Mouse (Mus musculus) heart, embryonic 15.5 days (tissue): Measurements from ENCODE around the gene Tfdp2. TPM values are rescaled to one million over a fixed set of nuclear protein-coding genes. Genes with fewer than 3 reads are reported as not detected.

Experiments
- ATAC-seq: fragments of 200-750 bp; cut with Nextera tagmentation; replicated peaks from 2 replicates; pipeline ENCODE4 v1.8.0; 2017; ENCODE audit warnings: low read depth, moderate TSS enrichment; ENCODE audit not compliant: insufficient number of reproducible peaks, insufficient read depth, low FRiP score
- H3K27ac ChIP-seq: fragments of 300-500 bp; sonication (generic); 2 replicates; pipeline ENCODE4 v1.5.1; 2015; ENCODE audit warnings: mild to moderate bottlenecking, inconsistent platforms
- H3K27me3 ChIP-seq: fragments of 300-500 bp; sonication (generic); 2 replicates; pipeline ENCODE4 v1.6.1; 2015; ENCODE audit warnings: inconsistent platforms
- H3K36me3 ChIP-seq: fragments of 300-500 bp; sonication (generic); 2 replicates; pipeline ENCODE4 v1.6.1; 2015; ENCODE audit warnings: mild to moderate bottlenecking, inconsistent platforms
- H3K4me1 ChIP-seq: fragments of 300-500 bp; sonication (generic); replicated peaks from 2 replicates; pipeline ENCODE4 v1.6.1; 2015; ENCODE audit warnings: inconsistent platforms
- H3K4me2 ChIP-seq: fragments of 300-500 bp; sonication (generic); 2 replicates; pipeline ENCODE4 v1.6.1; 2015; ENCODE audit warnings: inconsistent platforms, mild to moderate bottlenecking, moderate library complexity
- H3K4me3 ChIP-seq: fragments of 300-500 bp; sonication (generic); 2 replicates; pipeline ENCODE4 v1.5.1; 2015; ENCODE audit warnings: mild to moderate bottlenecking, inconsistent platforms
- H3K9ac ChIP-seq: fragments of 300-500 bp; sonication (generic); 2 replicates; pipeline ENCODE4 v1.6.1; 2015; ENCODE audit warnings: mild to moderate bottlenecking, inconsistent platforms
- H3K9me3 ChIP-seq: fragments of 300-500 bp; sonication (generic); replicated peaks from 2 replicates; pipeline ENCODE4 v1.6.1; 2016; ENCODE audit warnings: inconsistent platforms
- WGBS: fragments of 180-500 bp; shearing (Covaris S2); methylation state at CpG from one replicate; pipeline ENCODE4 v1.1.7; 2015; ENCODE audit warnings: mixed read lengths; 5-methylcytosine and 5-hydroxymethylcytosine counted together
- polyA plus RNA-seq: library from polyadenylated mRNA; unstranded; fragments of >200 nt; fragmentation: Nextera tagmentation; extraction: Ambion mirVana; gene quantifications from 2 replicates; pipeline ENCODE4 v1.2.1, GENCODE M21; 2015

The Tfdp2 gene
- polyA plus RNA-seq, 1 experiment from 2014 or later, result 37.9 TPM

DNA sequence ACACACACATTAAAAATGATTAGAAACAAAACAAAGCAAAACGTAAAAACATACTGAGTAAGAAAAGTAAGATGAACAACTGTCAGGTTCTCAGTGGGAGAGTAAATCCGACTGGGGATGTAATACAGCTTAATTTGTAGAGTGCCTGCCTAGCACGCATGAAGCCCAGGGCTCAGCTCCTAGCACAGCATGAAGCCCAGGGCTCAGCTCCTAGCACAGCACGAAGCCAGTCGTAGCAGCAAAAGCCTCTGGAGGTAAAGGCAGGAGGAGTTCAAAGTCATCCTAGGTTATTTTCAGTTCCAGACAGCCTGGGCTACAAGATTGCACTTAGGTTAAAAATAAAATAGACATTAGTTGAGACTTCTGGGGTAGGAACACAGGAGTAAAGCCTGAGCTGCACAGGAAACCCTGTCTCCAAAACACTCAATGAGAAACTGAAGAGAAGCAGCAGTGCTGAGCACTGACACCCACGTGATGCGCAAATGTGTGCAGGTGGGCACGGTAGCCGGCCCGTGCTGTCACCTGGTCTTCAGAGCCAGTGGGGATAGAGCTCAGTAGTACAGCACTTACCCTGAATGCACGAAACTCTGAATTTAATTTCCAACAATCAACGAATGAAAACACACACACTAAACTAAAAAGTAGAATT lies 157.2 kb downstream of the Tfdp2 start:
- Histone ChIP-seq H3K4me1 (peaks cover 31% of the 10 kb centered on the region), H3K9ac (no peak overlapping the region), H3K36me3 (no peaks in the 10 kb centered on the region), H3K27me3 (no peaks in the 10 kb centered on the region), H3K4me2 (no peak overlapping the region), H3K4me3 (no peak overlapping the region), H3K27ac (peak overlapping the region; percentile 60; the same call in 1 of the 2 replicates), H3K9me3 (no peaks in the 10 kb centered on the region)
- ATAC-seq, result no peak
- WGBS, result 76% methylated on average over 12 of the region's 12 CpGs

DNA sequence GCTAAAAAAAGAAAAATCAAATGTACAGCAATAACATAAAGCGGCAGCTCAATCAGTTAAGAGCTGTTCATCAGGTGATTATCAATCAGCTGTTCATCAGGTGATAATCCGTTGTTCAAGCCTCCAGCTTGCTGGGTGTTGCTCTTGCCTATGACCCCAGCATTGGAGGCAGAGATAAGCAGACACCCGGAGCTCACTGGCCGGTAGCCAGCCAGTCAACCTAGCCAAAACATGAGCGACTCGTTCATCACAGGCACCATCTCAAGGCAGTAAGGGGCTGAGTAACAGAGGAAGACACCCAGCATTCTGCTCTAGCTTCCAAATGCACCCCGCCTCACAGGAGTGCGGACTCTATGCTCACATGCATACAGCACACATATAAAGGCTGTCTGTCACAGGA lies 157.7 kb downstream of the Tfdp2 start:
- Histone ChIP-seq H3K4me3 (no peak overlapping the region), H3K9me3 (no peaks in the 10 kb centered on the region), H3K9ac (no peak overlapping the region), H3K36me3 (no peaks in the 10 kb centered on the region), H3K27me3 (no peaks in the 10 kb centered on the region), H3K4me2 (peak overlapping the region; percentile 28; the same call in 1 of the 2 replicates), H3K27ac (no peak overlapping the region), H3K4me1 (peaks cover 29% of the 10 kb centered on the region)
- ATAC-seq, result peak; percentile 31; the same call in 1 of the 2 replicates
- 29% methylated on average over 8 of the region's 8 CpGs for WGBS

DNA sequence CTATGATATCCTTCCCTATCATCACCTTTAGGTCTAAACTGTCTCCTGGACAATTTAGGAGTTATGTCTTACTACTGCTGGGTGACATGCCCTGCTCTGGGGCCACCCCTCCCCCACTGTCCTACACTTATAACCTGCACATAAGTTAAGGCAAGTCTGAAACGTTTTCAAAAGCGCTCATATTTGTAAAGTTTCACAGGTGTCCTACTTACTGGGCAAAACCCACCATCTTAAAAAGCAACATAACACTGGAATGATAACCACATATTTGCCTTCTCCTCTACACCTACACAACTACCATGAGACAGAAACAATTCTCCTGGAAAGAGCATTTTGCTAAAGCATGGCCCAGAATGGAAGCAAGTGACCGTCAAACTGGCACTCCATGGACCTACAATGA lies 164.0 kb downstream of the Tfdp2 start:
- Histone ChIP-seq H3K4me2 (no peak overlapping the region), H3K4me1 (peaks cover 22% of the 10 kb centered on the region), H3K9ac (no peak overlapping the region), H3K36me3 (no peaks in the 10 kb centered on the region), H3K27me3 (no peaks in the 10 kb centered on the region), H3K4me3 (no peak overlapping the region), H3K9me3 (no peaks in the 10 kb centered on the region), H3K27ac (no peak overlapping the region)
- ATAC-seq, result no peak
- 81% methylated on average over 3 of the region's 3 CpGs for WGBS

DNA sequence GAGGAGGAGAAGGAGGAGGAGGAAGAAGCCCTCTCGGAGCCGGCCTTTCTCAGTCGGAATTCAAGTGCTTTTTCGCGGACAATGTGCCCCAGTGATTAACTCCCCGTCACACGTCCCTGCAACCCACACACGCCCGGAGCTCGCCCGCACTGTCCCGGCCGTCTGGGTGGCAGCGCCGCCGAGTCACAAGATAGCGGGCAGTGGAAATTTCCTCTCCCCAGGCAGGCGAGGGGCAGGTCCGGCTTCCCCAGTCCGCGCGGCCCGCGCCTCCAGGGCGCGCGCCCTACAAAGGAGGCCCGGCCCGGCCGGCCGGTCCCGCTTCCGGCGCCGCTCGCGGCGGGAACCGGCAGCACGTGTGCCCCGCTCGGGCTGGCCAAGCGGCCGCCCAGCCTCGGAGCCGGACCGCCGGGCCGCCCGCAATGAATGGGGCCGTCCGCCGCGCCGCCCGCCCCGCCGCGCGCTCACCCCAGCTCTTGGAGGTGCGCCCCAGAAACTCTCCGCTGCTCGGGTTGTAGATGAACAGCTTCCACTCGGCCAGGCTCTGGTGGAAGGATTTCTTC lies 167.6 kb downstream of the Tfdp2 start:
- peak overlapping the region; percentile 80 for H3K4me2 ChIP-seq
- peak; percentile 77 for ATAC-seq
- peak overlapping the region; percentile 71 for H3K4me3 ChIP-seq
- H3K36me3 ChIP-seq, result no peaks in the 10 kb centered on the region
- H3K4me1 ChIP-seq, result peaks cover 17% of the 10 kb centered on the region
- H3K9me3 ChIP-seq, result no peaks in the 10 kb centered on the region
- peak overlapping the region; percentile 96 for H3K27ac ChIP-seq
- WGBS, result 0% methylated on average over 64 of the region's 64 CpGs
- peak overlapping the region; percentile 74 for H3K9ac ChIP-seq
- H3K27me3 ChIP-seq, result no peaks in the 10 kb centered on the region

DNA sequence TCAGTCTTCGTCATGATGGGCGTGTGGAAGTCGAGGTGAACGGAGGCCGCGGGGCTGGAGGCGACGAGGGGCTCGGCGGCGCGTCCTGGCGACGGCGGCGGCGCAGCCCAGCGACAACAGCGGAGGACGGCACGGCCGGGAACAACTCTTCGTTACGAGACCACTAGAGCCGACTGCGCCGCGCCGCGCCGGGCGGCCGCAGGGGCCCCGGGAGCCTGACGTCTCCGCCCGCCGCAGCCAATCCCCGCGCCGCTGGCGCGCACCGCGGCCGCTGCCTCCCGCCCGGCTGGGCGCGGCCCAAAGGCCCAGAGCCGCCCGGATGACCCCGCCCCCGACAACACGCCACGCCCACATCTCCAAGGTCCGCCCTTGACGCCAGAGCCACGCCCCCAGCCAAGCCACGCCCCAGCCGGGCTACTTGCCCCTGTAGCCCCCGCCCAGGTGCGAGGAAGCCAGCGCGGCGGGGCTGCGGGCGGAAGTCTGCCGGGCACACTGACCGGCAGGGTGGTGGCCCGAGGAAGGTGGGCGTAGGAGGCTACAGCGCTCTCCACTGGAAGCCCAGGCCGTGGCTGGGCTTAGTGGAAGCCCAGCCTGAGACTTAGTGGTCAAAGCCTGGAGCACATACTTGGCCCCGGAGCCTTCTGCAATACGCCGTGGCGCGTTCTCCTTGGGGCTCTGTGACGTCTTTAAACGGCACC lies 168.2 kb downstream of the Tfdp2 start, which contains the start of gene Atp1b3:
TSS of gene Atp1b3 (minus strand) at position 302 of the 698 bp plus-strand sequence.
- no peaks in the 10 kb centered on the region for H3K27me3 ChIP-seq
- 0% methylated on average over 72 of the region's 81 CpGs for WGBS
- H3K4me3 ChIP-seq, result peak within 1 kb of the TSS; percentile 71
- peak within 1 kb of the TSS; percentile 96 for H3K27ac ChIP-seq
- peak; percentile 97 for ATAC-seq
- no peaks in the 10 kb centered on the region for H3K9me3 ChIP-seq
- H3K9ac ChIP-seq, result peak within 1 kb of the TSS; percentile 74
- no peaks in the 10 kb centered on the region for H3K36me3 ChIP-seq
- H3K4me2 ChIP-seq, result peak within 1 kb of the TSS; percentile 80
- H3K4me1 ChIP-seq, result peaks cover 17% of the 10 kb centered on the region

DNA sequence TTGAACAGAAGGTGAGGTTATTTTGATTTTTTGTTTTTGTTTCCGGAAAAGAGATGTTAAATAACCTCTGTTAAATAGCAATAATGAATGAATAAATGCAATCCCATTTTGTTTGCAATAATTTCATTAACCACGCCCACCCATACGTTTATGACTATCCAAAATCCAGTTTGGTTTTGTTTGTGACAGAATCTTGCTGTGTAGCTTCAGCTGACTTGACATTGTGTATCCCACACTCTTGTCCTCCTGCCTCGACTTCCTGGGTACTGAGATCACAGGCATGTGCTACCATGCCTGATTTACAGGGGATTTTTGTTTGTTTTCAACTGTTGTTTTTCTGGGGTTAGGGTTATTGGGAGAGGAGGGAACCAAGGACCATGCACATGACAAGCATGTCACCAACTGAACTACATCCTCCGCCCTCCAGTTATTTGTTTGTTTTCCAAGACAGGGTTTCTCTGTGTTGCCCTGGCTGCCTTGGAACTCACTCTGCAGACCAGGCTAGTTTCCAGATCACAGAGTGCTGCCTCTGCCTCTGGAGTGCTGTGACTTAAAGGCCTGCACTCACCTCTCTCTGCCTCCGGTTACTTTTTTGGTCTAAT lies 169.3 kb downstream of the Tfdp2 start:
- Histone ChIP-seq H3K4me2 (no peak overlapping the region), H3K4me3 (no peak overlapping the region), H3K9me3 (no peaks in the 10 kb centered on the region), H3K9ac (no peak overlapping the region), H3K27ac (no peak overlapping the region), H3K27me3 (no peaks in the 10 kb centered on the region), H3K36me3 (no peaks in the 10 kb centered on the region), H3K4me1 (peaks cover 17% of the 10 kb centered on the region)
- ATAC-seq, result no peak
- WGBS, result 60% methylated on average over 6 of the region's 6 CpGs

DNA sequence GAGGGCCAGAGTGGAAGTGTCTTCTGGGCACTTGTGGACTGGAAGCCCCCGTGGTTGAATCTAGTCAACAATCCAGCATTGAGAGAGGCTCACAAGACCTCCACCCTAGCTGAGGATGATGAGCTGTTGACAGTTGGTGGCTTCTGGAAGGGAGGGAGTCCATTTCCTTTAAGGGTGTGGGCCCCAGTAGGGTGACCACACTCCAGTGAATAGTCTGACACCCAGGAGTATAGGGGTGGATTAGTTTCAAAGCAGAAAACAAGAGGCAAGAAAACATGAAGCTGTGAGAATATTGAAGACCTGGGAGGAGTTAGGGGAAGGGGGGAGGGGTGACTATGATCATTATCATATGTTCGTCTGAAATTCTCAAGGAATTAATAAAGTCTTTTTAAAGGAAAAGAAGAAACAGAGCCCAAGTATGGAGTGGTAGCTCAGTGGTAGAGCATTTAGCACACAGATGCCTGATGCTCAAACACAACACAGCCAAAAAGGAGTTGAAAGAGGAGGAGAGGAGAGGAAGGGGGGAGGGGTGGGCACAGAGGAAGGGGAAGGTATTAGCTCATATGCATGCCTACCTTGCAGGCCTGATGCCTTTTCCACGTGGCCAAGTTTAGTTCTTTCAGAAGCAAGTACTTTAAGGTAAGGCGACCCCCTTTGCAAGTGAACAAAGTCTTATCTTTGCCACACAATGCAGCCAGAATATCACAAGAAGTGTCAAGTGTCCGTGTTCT lies 173.7 kb downstream of the Tfdp2 start:
- 31% methylated on average over 5 of the region's 5 CpGs for WGBS
- H3K27ac ChIP-seq, result no peak overlapping the region
- no peaks in the 10 kb centered on the region for H3K27me3 ChIP-seq
- no peaks in the 10 kb centered on the region for H3K36me3 ChIP-seq
- H3K4me3 ChIP-seq, result no peak overlapping the region
- ATAC-seq, result no peak
- H3K4me2 ChIP-seq, result no peak overlapping the region
- no peak overlapping the region for H3K9ac ChIP-seq
- no peaks in the 10 kb centered on the region for H3K9me3 ChIP-seq
- H3K4me1 ChIP-seq, result no peaks in the 10 kb centered on the region

DNA sequence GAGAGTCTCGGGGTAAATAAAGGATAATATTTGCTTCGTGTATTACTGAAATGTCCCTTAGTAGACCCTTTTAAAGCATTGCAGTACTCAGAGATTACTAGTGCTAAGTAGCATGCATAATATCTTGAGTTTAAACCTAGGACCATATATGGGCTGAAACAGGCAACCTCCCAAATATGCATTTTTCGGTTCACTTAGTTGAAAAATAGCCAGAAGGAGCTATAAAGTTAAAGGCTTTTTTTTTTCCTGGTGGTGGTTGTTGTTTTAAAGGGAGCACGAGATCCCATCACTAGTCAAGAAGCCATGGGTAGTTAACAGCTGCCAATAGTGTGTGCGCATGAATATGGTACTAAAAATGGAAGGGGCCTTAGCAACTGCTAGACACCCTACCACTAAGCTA lies 175.0 kb downstream of the Tfdp2 start:
- no peaks in the 10 kb centered on the region for H3K27me3 ChIP-seq
- no peaks in the 10 kb centered on the region for H3K4me1 ChIP-seq
- H3K27ac ChIP-seq, result peak overlapping the region; percentile 18; the same call in 1 of the 2 replicates
- no peak overlapping the region for H3K4me2 ChIP-seq
- H3K4me3 ChIP-seq, result no peak overlapping the region
- ATAC-seq, result no peak
- WGBS, result 75% methylated on average over 5 of the region's 5 CpGs
- H3K36me3 ChIP-seq, result no peaks in the 10 kb centered on the region
- no peaks in the 10 kb centered on the region for H3K9me3 ChIP-seq
- no peak overlapping the region for H3K9ac ChIP-seq

Other genes with a start within 250 kb of the Tfdp2 start
- 10.9 and 11.8 TPM in 2 replicates for gene Xrn1, start 241.5 kb upstream of the Tfdp2 start, polyA plus RNA-seq
- 2.3 and 3.0 TPM in 2 replicates for gene Gk5, start 76.9 kb upstream of the Tfdp2 start, polyA plus RNA-seq
- 120 and 130 TPM in 2 replicates for gene Atp1b3, start 168.2 kb downstream of the Tfdp2 start, polyA plus RNA-seq